Mouse (Mus musculus) Patski (cell line): ENCODE measurements around the gene Ttll2. TPM values are rescaled to one million over a fixed set of nuclear protein-coding genes. Genes with fewer than 3 reads are reported as not detected.
"Not testable (repeated sequence)": the region's sequence is repeated elsewhere in the genome, so short reads cannot be mapped to it uniquely, and the experiment has no call there.

ENCODE experiments used
- ATAC-seq: fragments of 100-300 bp; one replicate; pipeline ENCODE4 v1.8.0; 2021
- CTCF ChIA-PET: fragments of 350-600 bp; sonication (Branson Sonifier 250); formaldehyde crosslinking; loops from one replicate; lab custom pipeline; 2022; ENCODE audit warnings: inconsistent platforms; lab: Charles Lee
- POLR2A ChIA-PET: fragments of 350-600 bp; sonication (Branson Sonifier 250); formaldehyde crosslinking; loops from one replicate; lab custom pipeline; 2022; ENCODE audit warnings: antibody characterized with exemption, inconsistent platforms; lab: Charles Lee
- DNase-seq: peaks from one replicate; pipeline ENCODE4 v3.0.0-alpha.2; 2011; ENCODE audit warnings: low read depth, low spot score
- H3K27me3 ChIP-seq: fragments of 371-371 bp; one replicate; pipeline ENCODE4 v1.5.1; 2021
- in situ Hi-C: fragments of 300-500 bp; cut with MboI; formaldehyde crosslinking; loops from 3 replicates; pipeline ENCODE4 v1.11.1; 2018; ENCODE audit warnings: low pct_unique_long_range_greater_than_20kb, mixed read lengths
- polyA plus RNA-seq: library from polyadenylated mRNA; unstranded; gene quantifications from one replicate; pipeline ENCODE4 v1.2.3, GENCODE M21; 2021

Ttll2 gene
- polyA plus RNA-seq, 1 experiment from 2014 or later, result 0.19 TPM

GRCm38 (mm10) chr17:7377907-7378306 lies 25.4 kb upstream of the Ttll2 start:
- CTCF ChIA-PET, POLR2A ChIA-PET, ATAC-seq, in situ Hi-C loops, H3K27me3 ChIP-seq, DNase-seq: not testable (repeated sequence)

GRCm38 (mm10) chr17:7376951-7377700 lies 24.6 kb upstream of the Ttll2 start:
- CTCF ChIA-PET, ATAC-seq, POLR2A ChIA-PET, DNase-seq, in situ Hi-C loops, H3K27me3 ChIP-seq: not testable (repeated sequence)

- DNase-seq, H3K27me3 ChIP-seq, POLR2A ChIA-PET, CTCF ChIA-PET, in situ Hi-C loops, ATAC-seq: not testable (repeated sequence)
Measured at GRCm38 (mm10) chr17:7371879-7372278, 19.4 kb upstream of the Ttll2 start, which contains the start of gene Gm49630. Gene Gm49630 (minus strand): TSS chr17:7371979.

- in situ Hi-C loops, CTCF ChIA-PET, DNase-seq, ATAC-seq, H3K27me3 ChIP-seq, POLR2A ChIA-PET: not testable (repeated sequence)
Measured at GRCm38 (mm10) chr17:7369401-7369800, 16.9 kb upstream of the Ttll2 start.

GRCm38 (mm10) chr17:7366676-7367374 lies 14.3 kb upstream of the Ttll2 start:
- ATAC-seq, DNase-seq, CTCF ChIA-PET, in situ Hi-C loops, POLR2A ChIA-PET, H3K27me3 ChIP-seq: not testable (repeated sequence)

GRCm38 (mm10) chr17:7366265-7366664 lies 13.8 kb upstream of the Ttll2 start:
- POLR2A ChIA-PET, in situ Hi-C loops, ATAC-seq, CTCF ChIA-PET, DNase-seq, H3K27me3 ChIP-seq: not testable (repeated sequence)

GRCm38 (mm10) chr17:7365615-7366014 lies 13.1 kb upstream of the Ttll2 start:
- POLR2A ChIA-PET, DNase-seq, in situ Hi-C loops, ATAC-seq, CTCF ChIA-PET, H3K27me3 ChIP-seq: not testable (repeated sequence)

GRCm38 (mm10) chr17:7360749-7361465 lies 8.4 kb upstream of the Ttll2 start:
- in situ Hi-C loops, H3K27me3 ChIP-seq, POLR2A ChIA-PET, DNase-seq, CTCF ChIA-PET, ATAC-seq: not testable (repeated sequence)

- in situ Hi-C loops, POLR2A ChIA-PET, CTCF ChIA-PET, ATAC-seq, H3K27me3 ChIP-seq, DNase-seq: not testable (repeated sequence)
Measured at GRCm38 (mm10) chr17:7359806-7360205, 7.3 kb upstream of the Ttll2 start.

- DNase-seq, CTCF ChIA-PET, H3K27me3 ChIP-seq, POLR2A ChIA-PET, ATAC-seq, in situ Hi-C loops: not testable (repeated sequence)
Measured at GRCm38 (mm10) chr17:7348765-7349164, 3.7 kb downstream of the Ttll2 start.

- CTCF ChIA-PET, DNase-seq, POLR2A ChIA-PET, in situ Hi-C loops, H3K27me3 ChIP-seq, ATAC-seq: not testable (repeated sequence)
Measured at GRCm38 (mm10) chr17:7337381-7337780, 15.1 kb downstream of the Ttll2 start.

GRCm38 (mm10) chr17:7332745-7333144 lies 19.8 kb downstream of the Ttll2 start:
- ATAC-seq, in situ Hi-C loops, CTCF ChIA-PET, POLR2A ChIA-PET, H3K27me3 ChIP-seq, DNase-seq: not testable (repeated sequence)

- POLR2A ChIA-PET, in situ Hi-C loops: not testable (repeated sequence)
Measured at GRCm38 (mm10) chr17:7326415-7326814, 26.1 kb downstream of the Ttll2 start.

GRCm38 (mm10) chr17:7324346-7324745 lies 28.1 kb downstream of the Ttll2 start, which contains the start of gene Tcp10a:
Gene Tcp10a (plus strand): TSS chr17:7324646.
- H3K27me3 ChIP-seq, DNase-seq, in situ Hi-C loops, ATAC-seq, POLR2A ChIA-PET, CTCF ChIA-PET: not testable (repeated sequence)

More at GRCm38 (mm10) chr17:7326415-7326814, 26.1 kb downstream of the Ttll2 start:
- DNase-seq, CTCF ChIA-PET, H3K27me3 ChIP-seq, ATAC-seq: not testable (repeated sequence)
